Mouse (Mus musculus): ENCODE results near the gene Ptger1.

- TF ChIP-seq CTCF (IDR thresholded peaks at IDR 0.05; ENCODE audit: low read depth) = no peak
- no peak for TF ChIP-seq EP300 (IDR thresholded peaks at IDR 0.05; ENCODE audit: low read depth)
Measured at GRCm38 (mm10) chr8:83672936-83673335, 6.5 kb downstream of the Ptger1 start.
